Mouse (Mus musculus): ENCODE results near the gene Gtsf1l.
A peak's percentile ranks its signal among the peaks of the same experiment; 100 is the strongest.

GRCm38 (mm10) chr2:163110706-163111105, 23.1 kb upstream of the Gtsf1l start:
- TF ChIP-seq CTCF (IDR thresholded peaks at IDR 0.05; ENCODE audit: low read depth): peak; percentile 25; the same call in 1 of the 2 replicates
- TF ChIP-seq EP300 (optimal IDR thresholded peaks at IDR 0.05): no peak
